Mouse (Mus musculus) splenic B cell, adult 2 months (primary cell): ENCODE results near the gene Cdc42.
A peak's percentile ranks its signal among the peaks of the same experiment; 100 is the strongest.

ENCODE experiments used
- DNase-seq: peaks from one replicate; pipeline ENCODE4 v3.0.0-alpha.2; 2011; ENCODE audit warnings: low read depth, low spot score
- H3K27me3 ChIP-seq: 2 replicates; pipeline ENCODE4 v1.6.1; 2012; ENCODE audit warnings: mild to moderate bottlenecking, low read length, moderate library complexity, mixed read lengths; ENCODE audit not compliant: control insufficient read depth, poor library complexity, insufficient read depth, severe bottlenecking
- H3K36me3 ChIP-seq: 2 replicates; pipeline ENCODE4 v1.6.1; 2012; ENCODE audit warnings: mild to moderate bottlenecking, low read length, moderate library complexity, mixed read lengths; ENCODE audit not compliant: control insufficient read depth, poor library complexity, insufficient read depth, severe bottlenecking

Gene Cdc42

DNA sequence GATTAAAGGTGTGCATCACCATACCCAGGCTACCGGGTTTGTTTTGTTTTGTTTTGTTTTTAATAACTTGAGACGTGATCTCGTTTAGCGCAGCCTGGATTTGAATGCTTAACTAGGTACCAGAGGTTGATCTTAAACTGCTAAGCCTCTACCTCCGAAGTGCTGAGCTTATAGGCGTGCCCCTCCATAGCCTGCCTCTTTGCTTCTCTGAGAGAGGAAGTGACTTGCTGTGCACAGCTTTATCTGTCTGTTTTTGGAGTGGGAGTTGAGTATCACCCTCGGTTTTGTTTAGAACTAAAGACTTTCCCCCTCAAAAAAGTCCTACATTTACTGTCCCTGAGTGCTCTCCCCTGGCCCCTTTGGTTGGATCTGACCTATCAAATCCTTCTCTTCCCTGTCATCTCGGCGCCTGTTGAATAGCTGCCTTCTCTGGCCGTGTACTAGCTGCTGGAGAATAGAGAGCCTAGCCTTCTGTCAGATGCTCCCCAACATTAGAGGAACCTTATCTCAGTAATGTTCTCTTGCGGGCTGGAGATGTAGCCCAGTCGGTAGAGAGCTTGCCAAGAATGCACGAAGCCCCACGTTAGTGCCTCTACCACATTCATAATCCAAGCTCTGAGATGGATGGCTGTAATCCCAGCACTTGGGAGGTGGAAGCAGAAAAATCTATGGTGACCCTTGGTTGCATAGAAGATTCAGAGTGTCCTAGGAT lies 927 bp upstream of the Cdc42 start:
- peak; percentile 63 for DNase-seq
- Histone ChIP-seq H3K27me3 (no peaks in the 10 kb centered on the region), H3K36me3 (no peaks in the 10 kb centered on the region)

DNA sequence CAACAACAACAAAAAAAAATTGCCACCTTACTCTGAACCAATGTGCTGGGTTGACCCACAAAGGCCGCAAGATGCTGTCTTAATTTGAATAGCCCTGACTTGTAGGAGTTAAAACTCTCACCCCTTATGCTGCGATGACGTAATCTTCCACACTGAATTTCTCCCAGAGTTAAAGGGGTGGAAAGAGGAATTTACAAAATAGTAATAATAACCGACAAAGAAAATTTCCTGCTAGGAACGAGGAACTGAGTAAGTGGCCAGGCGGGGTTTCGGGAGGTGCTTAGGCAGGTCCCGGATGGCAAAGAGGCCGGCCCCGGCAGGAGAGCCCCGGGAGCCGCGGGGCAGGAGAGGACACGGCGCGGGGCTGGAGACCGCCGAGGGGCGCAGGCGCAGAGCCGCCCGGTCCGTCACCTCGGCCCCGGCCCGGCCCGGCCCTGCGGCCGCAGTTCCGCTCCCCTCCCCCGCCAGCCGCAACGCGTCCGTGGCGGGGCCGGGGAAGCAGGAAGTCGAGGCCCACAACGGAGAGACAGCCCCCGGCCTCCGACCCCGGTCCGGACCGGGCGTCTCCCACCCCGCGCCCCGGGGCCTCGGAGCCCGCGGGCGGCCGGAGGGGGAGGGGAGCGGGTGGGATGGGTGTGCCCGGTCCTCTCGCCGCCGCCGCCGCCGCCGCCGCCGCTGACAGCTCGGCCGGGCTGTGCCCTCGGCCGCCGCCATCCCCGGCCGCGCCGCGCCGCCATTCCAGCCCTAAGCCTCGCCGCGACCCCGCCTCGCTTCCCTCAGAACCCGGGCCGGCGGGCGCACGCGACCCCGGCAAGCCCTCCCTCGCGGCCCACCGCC lies 628 bp downstream of the Cdc42 start:
- peak; percentile 72 for DNase-seq
- no peaks in the 10 kb centered on the region for H3K27me3 ChIP-seq
- H3K36me3 ChIP-seq = no peaks in the 10 kb centered on the region

DNA sequence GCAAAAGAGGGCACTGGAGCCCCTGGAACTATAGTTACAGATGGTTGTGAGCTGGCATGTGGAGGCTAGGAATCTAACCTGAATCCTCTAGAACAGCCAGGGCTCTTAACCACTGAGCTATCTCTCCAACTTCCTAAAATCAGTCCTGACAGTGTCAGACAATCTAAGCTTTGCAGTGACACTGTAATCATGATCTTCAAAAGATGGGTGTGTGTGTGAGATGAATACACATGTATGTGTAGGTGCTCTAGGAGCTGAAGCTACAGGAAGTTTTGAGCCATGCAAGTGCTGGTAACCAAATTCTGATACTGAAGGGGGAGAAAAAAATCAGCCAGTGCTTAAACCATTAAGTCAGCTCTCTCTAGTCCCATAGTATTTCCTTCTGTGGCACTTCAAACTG lies 6.9 kb downstream of the Cdc42 start:
- no peaks in the 10 kb centered on the region for H3K36me3 ChIP-seq

DNA sequence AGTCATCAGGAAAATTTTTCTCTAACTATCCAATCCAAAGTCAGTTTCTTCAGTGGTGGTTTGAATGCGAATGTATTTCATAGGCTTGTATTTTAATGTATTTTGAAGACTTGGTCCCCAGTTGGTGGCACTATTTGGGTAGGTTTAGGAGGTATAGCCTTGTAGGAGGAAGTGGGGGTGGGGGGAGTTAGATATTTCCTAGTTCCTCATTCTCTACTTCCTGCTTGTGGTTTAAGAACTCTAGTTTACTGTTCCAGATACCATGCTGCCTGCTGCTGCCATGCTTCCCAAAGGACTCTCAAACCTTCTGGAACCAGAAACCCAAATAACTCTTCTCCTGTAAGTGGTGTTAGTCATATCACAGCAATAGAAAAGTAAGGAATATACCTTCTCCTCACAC lies 11.7 kb downstream of the Cdc42 start:
- Histone ChIP-seq H3K36me3 (peaks cover 1% of the 10 kb centered on the region), H3K27me3 (no peaks in the 10 kb centered on the region)
- DNase-seq = peak; percentile 92

More for the DNA sequence above, 6.9 kb downstream of the Cdc42 start:
- no peaks in the 10 kb centered on the region for H3K27me3 ChIP-seq
- DNase-seq = no peak

DNA sequence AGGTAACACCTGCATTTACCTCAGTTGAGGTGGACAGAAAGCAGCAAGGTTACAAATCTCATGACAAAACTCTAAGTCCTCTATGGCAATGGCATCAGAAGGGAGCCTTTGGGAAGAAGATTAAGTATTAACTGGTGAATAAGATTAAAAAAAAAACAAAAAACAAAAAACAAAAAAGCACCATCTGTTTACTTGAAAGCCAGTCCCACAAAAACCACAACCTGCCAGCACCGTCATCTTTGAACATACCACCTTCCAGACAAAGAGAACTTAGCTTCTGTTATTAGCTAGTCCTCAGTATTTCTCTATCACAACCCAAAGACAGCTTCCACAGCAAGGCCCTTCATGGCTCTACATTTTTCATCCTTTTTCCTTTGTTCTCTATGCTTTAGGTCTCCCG lies 12.4 kb downstream of the Cdc42 start:
- DNase-seq = no peak
- Histone ChIP-seq H3K27me3 (no peaks in the 10 kb centered on the region), H3K36me3 (peaks cover 1% of the 10 kb centered on the region)

DNA sequence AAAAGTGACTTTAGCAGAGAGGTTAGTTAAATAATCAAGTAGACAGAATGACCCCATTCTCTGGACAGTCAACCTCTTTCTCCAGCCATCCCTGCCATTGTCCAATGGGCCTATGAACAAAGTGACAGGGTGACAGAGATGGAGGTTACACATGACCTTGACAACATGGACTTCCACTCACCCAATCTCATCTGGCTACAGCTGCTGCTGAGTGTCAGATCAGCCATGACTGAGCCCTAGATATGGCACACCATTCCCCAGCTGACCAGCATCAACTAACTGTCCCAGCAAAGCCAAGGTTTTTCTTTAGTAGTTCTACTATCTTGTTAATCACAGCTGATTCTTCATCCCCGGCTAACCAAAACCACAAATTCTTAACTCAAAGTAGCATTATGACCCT lies 14.7 kb downstream of the Cdc42 start:
- Histone ChIP-seq H3K36me3 (peaks cover 1% of the 10 kb centered on the region), H3K27me3 (no peaks in the 10 kb centered on the region)
- DNase-seq = no peak

DNA sequence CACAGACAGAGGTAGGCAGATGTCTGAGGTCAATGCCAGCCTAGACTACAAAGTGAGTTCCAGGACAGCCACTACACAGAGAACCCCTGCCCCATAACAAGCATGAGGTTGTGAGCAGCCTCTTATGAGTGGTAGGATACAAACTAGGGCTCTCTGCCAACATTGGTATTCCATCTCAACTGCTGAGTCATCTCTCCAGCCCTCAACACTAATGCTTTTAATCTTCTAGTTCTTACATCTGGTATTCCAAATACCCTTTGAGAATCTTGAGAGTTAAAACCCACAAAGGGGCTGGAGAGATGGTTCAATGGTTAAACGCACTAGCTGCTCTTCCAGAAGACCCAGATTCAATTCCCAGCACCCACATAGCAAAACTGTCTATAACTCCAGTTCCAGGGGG lies 18.1 kb downstream of the Cdc42 start:
- Histone ChIP-seq H3K27me3 (no peaks in the 10 kb centered on the region), H3K36me3 (peaks cover 4% of the 10 kb centered on the region; the same call in 1 of the 2 replicates)
- no peak for DNase-seq

DNA sequence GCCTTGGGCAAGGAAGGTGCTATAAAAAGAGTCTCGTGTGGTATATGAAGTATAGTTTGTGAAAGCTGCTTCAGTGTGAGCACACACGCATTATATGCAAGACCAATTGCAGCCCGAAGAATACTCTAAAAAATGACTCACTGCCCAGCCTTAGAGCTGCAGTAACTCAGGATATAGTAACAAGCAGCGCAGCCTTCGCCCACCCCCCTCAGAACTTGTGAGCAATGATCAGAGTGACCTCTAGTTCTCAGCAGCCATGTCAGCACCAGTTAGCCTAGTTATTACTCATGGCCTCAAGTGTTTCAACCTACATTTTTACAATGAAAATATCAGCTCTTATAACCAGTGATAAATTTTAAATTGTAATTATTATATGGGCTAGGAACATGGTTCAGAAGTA lies 21.1 kb downstream of the Cdc42 start:
- DNase-seq = no peak
- H3K36me3 ChIP-seq = peaks cover 11% of the 10 kb centered on the region
- no peaks in the 10 kb centered on the region for H3K27me3 ChIP-seq

DNA sequence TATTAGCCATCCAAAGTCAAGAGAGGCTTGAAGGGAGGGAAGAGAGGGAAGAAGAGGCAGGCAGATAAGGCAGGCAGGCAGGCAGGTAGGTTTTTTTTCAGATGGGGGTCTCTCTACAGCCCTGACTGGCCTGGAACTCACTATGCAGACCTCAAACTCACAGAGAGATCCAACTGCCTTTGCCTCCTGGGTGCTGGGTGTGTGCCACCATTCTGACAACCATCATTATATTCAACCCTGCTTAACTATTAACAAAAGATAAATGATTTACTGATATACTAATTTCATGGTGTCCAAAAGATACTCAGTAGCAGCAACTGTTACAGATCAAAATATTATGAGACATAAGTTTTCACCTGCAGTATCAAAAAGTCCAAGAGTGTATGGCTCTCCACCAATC lies 25.5 kb downstream of the Cdc42 start:
- no peak for DNase-seq
- peaks cover 18% of the 10 kb centered on the region for H3K36me3 ChIP-seq
- H3K27me3 ChIP-seq = no peaks in the 10 kb centered on the region

DNA sequence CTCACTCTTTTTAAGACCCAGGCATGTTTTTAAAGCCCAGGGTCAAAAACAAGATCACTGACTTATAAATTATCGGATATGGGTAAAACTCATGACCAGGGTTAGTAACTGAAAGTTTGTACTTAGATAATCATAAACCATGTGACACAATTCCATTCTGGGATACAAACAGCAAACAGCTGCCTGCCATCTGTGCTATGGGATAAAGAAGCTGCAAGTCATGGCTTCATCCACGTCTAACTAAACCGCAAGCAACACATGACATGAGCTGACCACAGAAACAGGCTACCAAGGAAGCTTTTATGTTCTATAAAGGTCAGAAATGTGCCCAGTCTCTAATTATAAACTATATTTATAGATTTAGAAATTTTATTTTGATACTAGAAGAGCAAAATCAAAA lies 31.0 kb downstream of the Cdc42 start:
- no peak for DNase-seq
- no peaks in the 10 kb centered on the region for H3K27me3 ChIP-seq
- peaks cover 26% of the 10 kb centered on the region for H3K36me3 ChIP-seq

DNA sequence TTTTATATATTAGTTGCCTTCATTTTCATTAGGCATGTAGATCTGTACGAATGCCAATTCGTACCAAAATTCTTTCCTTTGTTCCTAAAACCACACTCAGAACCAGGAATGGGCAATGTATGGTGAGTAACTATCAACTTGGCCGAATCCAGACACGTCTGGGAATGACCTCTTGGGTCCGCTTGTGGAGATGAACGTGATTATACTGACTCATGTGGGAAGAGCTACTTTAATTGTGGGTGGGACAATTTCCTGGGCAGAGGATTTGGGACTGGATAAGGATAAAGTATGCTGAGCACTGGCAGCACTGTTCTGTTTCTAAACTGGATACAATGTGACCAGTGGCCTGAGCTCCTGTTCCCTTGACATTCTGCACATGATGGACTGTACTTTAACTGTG lies 32.6 kb downstream of the Cdc42 start:
- no peaks in the 10 kb centered on the region for H3K27me3 ChIP-seq
- peaks cover 31% of the 10 kb centered on the region for H3K36me3 ChIP-seq
- DNase-seq = no peak

DNA sequence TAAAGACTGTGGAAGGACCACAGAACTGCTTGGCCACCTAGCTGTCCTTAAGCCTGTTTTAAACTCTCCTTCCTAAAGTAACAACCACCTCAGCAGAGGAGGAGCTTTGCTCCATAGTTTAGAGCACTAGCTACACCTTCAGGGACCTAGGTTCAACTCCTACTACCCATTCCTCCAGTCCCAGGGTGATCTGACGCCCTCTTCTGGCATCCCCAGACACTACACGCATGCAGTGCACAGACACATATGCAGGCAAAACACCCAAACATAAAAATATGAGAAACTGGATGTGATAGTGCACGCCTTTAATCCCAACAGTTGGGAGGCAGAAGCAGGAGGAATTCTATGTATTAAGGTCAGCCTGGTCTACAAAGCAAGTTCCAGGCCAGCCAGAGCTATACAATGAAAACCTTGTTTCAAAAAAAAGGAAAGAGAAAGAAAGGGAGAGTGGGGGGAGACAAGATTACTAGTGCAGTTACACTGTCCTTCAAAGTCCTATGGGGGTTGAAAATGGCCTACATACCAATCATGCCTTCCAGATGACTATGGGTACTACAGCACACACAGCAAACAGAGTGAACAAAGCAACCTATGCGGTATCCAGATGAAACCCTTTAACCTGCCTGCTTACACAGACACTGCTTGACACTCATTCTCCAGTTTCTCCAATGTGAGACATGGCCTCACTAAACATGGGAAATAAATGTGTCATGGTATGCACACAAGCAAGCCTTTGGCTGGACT lies 41.3 kb downstream of the Cdc42 start:
- no peak for DNase-seq
- Histone ChIP-seq H3K27me3 (no peaks in the 10 kb centered on the region), H3K36me3 (peaks cover 13% of the 10 kb centered on the region)

DNA sequence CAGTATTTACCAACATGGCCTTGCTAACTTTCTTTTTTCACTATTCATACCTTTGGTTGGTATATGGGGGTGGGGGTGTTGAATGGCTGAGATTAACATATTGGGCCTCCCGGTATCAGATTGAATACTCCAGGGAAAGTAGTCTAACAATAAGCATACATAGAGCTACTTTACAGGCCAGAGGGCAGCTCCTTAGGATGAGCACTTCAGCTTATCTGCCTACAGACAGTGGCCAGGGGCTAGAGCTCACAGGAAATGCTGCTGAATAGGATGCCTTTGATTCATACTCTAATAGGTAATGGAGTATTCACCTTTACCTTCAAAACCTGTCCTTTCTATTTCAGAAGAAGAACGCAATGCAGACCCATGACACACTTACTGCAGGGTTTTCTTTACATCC lies 42.5 kb downstream of the Cdc42 start:
- peaks cover 10% of the 10 kb centered on the region for H3K36me3 ChIP-seq
- no peak for DNase-seq
- H3K27me3 ChIP-seq = no peaks in the 10 kb centered on the region

DNA sequence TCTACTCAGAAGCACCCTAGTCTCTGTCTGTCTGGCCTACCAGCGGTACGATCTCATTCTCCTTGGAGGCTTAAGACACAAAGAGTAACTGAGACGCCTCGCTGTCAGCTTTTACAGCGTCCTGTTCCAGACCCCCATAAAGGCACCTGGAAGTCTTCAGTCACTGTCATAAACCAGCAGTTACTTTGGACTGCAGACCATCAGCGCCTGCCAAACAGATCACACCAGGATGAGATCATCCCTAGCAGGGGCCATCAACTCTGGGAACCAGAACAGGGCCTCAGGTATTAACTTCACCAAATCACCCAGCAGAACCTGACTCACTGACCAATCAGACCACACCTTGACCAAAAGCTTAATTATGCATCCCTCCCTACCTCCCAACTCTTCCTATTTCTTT lies 43.0 kb downstream of the Cdc42 start:
- DNase-seq = no peak
- H3K27me3 ChIP-seq = no peaks in the 10 kb centered on the region

DNA sequence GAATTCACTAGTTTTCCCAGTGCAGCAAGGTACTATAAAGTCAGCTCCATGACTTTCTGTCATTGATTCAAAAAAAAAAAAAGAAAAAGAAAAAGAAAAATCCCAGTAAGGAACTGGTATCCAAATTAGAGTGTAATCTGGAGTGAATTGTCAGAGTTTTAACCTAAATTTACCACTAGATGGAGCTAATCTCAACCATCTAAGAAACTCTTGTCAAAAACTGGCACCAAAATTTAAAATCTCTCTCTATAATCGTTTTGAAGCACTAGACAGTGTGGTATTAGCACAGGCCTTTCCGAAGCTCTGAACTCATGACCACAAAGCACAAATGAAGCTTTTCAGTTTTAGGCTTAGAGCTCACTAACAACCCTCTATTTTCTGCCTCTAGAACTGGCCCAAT lies 44.0 kb downstream of the Cdc42 start:
- peak; percentile 57 for DNase-seq
- Histone ChIP-seq H3K36me3 (peaks cover 6% of the 10 kb centered on the region), H3K27me3 (no peaks in the 10 kb centered on the region)

More for the DNA sequence above, 43.0 kb downstream of the Cdc42 start:
- H3K36me3 ChIP-seq = peaks cover 6% of the 10 kb centered on the region
